Mouse (Mus musculus): Measurements from ENCODE around the gene 4932429P05Rik. TPM values are rescaled to one million over a fixed set of nuclear protein-coding genes. Genes with fewer than 3 reads are reported as not detected.

4932429P05Rik gene
- total RNA-seq (2015) (not detected in 2 replicates), total RNA-seq (2017) (not detected in 2 replicates)

DNA sequence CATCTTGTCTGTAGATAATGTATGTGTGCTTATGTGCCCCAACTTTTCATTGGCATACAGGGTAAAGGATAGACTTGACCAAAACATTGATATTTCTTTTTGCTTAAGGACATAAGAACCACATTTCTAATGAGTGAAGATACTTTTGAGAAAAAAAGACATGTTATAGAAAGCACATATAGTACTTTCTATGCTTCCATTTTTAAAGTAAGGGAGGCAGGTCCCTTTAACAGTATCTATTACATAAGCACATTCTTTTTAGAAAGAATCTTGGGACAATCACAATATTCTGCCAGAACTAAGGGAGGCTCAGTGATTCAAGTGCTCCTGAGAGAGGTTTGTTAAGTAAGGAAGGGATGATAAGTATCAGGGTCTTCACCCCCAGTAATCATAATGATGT lies at the start of gene 4932429P05Rik:
4932429P05Rik (plus strand) TSS at position 301 of the 400 bp plus-strand sequence.
- no peak for ATAC-seq (ENCODE audit: poor library complexity, severe bottlenecking)

Other genes with a start within 250 kb of the 4932429P05Rik start
- gene 4930415L06Rik, start 180.6 kb downstream of the 4932429P05Rik start, total RNA-seq (2015) = not detected in 2 replicates
- not detected in 2 replicates for gene 4930415L06Rik, start 180.6 kb downstream of the 4932429P05Rik start, total RNA-seq (2017)